In the genomic region with DNA sequence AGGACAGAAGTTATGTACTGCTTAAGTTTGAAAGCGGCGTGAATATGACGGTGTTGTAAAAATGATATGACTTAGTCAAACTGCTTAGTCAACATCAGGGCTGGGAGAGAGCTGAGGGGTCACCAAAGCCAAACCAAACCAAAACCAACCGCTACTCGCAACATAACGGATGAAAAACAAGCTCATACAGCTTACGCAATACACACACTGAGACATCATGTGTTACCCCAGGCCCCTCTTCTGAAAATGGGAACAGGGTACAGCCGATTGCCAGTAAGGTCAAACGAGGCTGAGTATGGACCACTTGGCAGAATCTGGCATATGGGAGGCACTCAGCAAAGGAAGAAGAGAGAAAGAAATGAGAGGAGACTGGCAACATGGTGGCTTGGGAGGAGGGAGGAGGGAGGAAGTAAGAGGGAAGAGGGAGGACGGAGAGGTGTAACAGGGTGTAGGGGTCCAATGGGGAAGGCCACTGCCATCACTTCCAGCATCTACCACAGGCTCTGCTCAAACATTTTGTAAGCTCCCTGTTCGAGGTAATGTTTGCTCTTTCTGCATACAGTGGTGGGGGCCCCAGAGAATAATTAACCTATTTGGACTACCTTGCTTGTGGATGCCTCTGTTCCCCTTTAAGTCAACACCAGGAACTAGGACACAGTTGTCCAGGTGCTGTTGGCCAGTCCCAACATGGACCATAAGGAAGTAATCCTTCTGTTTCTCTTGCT, we compare ENCODE assay signal across 29 mouse cellular contexts. TPM values are rescaled to one million over a fixed set of nuclear protein-coding genes. Genes with fewer than 3 reads are reported as not detected.
DNase-seq lines count a peak whose midpoint lies in the region; ATAC-seq lines count a peak whose summit lies in the region.
"Had no signal": no experiment of that assay in that cellular context is flagged by ENCODE, and none has a peak within 500 bp of the region (broad histone marks: within the 10 kb centered on the region; RNA-seq: fewer than 3 reads in every experiment).

A gene (plus strand): TSS at position 628 of the 725 bp plus-strand sequence.

- peak; percentile 78 for DNase-seq in yolk sac, embryonic 10.5 days (ENCODE audit: low spot score)
- DNase-seq in neural tube, embryonic 10.5 days (ENCODE audit: extremely low spot score, low spot score): no peak
- DNase-seq in urinary bladder, adult 2 months (ENCODE audit: low spot score): no peak
- DNase-seq: cerebellum, adult 8-10 months; cerebellum, postnatal 36 days; gastrocnemius, postnatal 10 days; heart, adult 18-20 months; kidney, adult 2 months; left cerebral cortex, postnatal 4 days; lung, postnatal 14 days; right cerebral cortex, postnatal 14 days; thymus, postnatal 25 days had no signal

- H3K4me3 ChIP-seq in erythroblast, embryonic 14.5 days (replicated peaks): peak within 1 kb of the TSS; percentile 54
- peak within 1 kb of the TSS; percentile 57 for H3K4me3 ChIP-seq in liver, embryonic 16.5 days (ENCODE audit: low read depth, low read length)
- H3K4me3 ChIP-seq: embryonic facial prominence, embryonic 15.5 days; forebrain, embryonic 10.5 days; heart, embryonic 13.5 days; hindbrain, embryonic 13.5 days; limb, embryonic 15.5 days; megakaryocyte, embryonic 14.5 days; midbrain, embryonic 13.5 days; neural tube, embryonic 12.5 days had no signal

- no peak for ATAC-seq in erythroblast, adult 5-6 weeks (replicated peaks; ENCODE audit: low FRiP score, poor library complexity, severe bottlenecking)
- peak; percentile 88 for ATAC-seq in granulocyte monocyte progenitor cell, adult 5-6 weeks (replicated peaks; ENCODE audit: poor library complexity, severe bottlenecking)
- ATAC-seq in liver, embryonic 16.5 days (ENCODE audit: low read depth): peak; percentile 83
- ATAC-seq: forebrain, embryonic 16.5 days; midbrain, embryonic 13.5 days had no signal

- peaks cover 5% of the 10 kb centered on the region for H3K4me1 ChIP-seq in erythroblast, embryonic 14.5 days (ENCODE audit: control insufficient read depth)
- H3K4me1 ChIP-seq in liver, embryonic 16.5 days (ENCODE audit: control insufficient read depth, low read depth, low read length): peaks cover 2% of the 10 kb centered on the region
- H3K4me1 ChIP-seq: embryonic facial prominence, embryonic 15.5 days; heart, embryonic 13.5 days; limb, embryonic 15.5 days; megakaryocyte, embryonic 14.5 days; neural tube, embryonic 12.5 days had no signal

- no peaks in the 10 kb centered on the region; the same call in 1 of the 2 replicates for H3K36me3 ChIP-seq in erythroblast, embryonic 14.5 days (ENCODE audit: control insufficient read depth)
- no peaks in the 10 kb centered on the region for H3K36me3 ChIP-seq in liver, embryonic 16.5 days (ENCODE audit: control insufficient read depth, insufficient read depth)
- H3K36me3 ChIP-seq: embryonic facial prominence, embryonic 15.5 days; forebrain, embryonic 10.5 days; heart, embryonic 13.5 days; hindbrain, embryonic 13.5 days; limb, embryonic 15.5 days; midbrain, embryonic 13.5 days; neural tube, embryonic 12.5 days had no signal

- peak within 1 kb of the TSS; percentile 41 for H3K9ac ChIP-seq in liver, embryonic 16.5 days (ENCODE audit: low read depth, low read length)
- H3K9ac ChIP-seq: embryonic facial prominence, embryonic 15.5 days; heart, embryonic 13.5 days; hindbrain, embryonic 13.5 days; limb, embryonic 15.5 days; midbrain, embryonic 13.5 days; neural tube, embryonic 12.5 days had no signal

- H3K27ac ChIP-seq in liver, embryonic 16.5 days (ENCODE audit: low read length): peak within 1 kb of the TSS; percentile 81
- H3K27ac ChIP-seq: embryonic facial prominence, embryonic 15.5 days; forebrain, embryonic 10.5 days; heart, embryonic 13.5 days; hindbrain, embryonic 13.5 days; kidney, postnatal 0 days; limb, embryonic 15.5 days; midbrain, embryonic 13.5 days; neural tube, embryonic 12.5 days had no signal

- no peak within 1 kb of the TSS for H3K4me2 ChIP-seq in liver, embryonic 16.5 days (ENCODE audit: low read depth, low read length)
- H3K4me2 ChIP-seq: embryonic facial prominence, embryonic 15.5 days; heart, embryonic 13.5 days; hindbrain, embryonic 13.5 days; limb, embryonic 15.5 days; midbrain, embryonic 13.5 days; neural tube, embryonic 12.5 days had no signal

- no peaks in the 10 kb centered on the region for H3K9me3 ChIP-seq in erythroblast, embryonic 14.5 days (ENCODE audit: control insufficient read depth, low read length)
- no peaks in the 10 kb centered on the region for H3K9me3 ChIP-seq in liver, embryonic 16.5 days (replicated peaks; ENCODE audit: control insufficient read depth, low read length)
- H3K9me3 ChIP-seq: embryonic facial prominence, embryonic 15.5 days; forebrain, embryonic 10.5 days; heart, embryonic 13.5 days; hindbrain, embryonic 13.5 days; limb, embryonic 15.5 days; midbrain, embryonic 13.5 days; neural tube, embryonic 12.5 days had no signal

- no peaks in the 10 kb centered on the region; the same call in 1 of the 2 replicates for H3K27me3 ChIP-seq in erythroblast, embryonic 14.5 days (ENCODE audit: control insufficient read depth)
- H3K27me3 ChIP-seq in liver, embryonic 16.5 days (ENCODE audit: control insufficient read depth, insufficient read depth, low read depth, low read length): no peaks in the 10 kb centered on the region
- H3K27me3 ChIP-seq: embryonic facial prominence, embryonic 15.5 days; heart, embryonic 13.5 days; hindbrain, embryonic 13.5 days; limb, embryonic 15.5 days; midbrain, embryonic 13.5 days; neural tube, embryonic 12.5 days had no signal

- 55% methylated on average over 11 of the region's 11 CpGs for WGBS in liver, embryonic 16.5 days (ENCODE audit: insufficient replicate concordance)

RNA-seq across cellular contexts. Expression of the gene that starts here (rescaled TPM):
- 0.23 and 0.27 TPM in 2 replicates for polyA plus RNA-seq in erythroblast, embryonic 14.5 days (2012)
- total RNA-seq in erythroblast, adult 5-6 weeks (2015; ENCODE audit: low replicate concordance): not detected in 2 replicates
- total RNA-seq in erythroblast, adult 5-6 weeks (2017; ENCODE audit: low replicate concordance): not detected in 2 replicates
- total RNA-seq in granulocyte monocyte progenitor cell, adult 5-6 weeks (2014; fragmentation: Nextera tagmentation): not detected in 2 replicates
- total RNA-seq in granulocyte monocyte progenitor cell, adult 5-6 weeks (2017): not detected in 2 replicates
- polyA plus RNA-seq in liver, embryonic 16.5 days (2015; fragmentation: Nextera tagmentation; extraction: Ambion mirVana): 472 and 552 TPM in 2 replicates
- polyA plus RNA-seq in urinary bladder, adult 2 months (2012; rRNA removed): 0.04 TPM in 1 of 2 replicates, not detected in the other
- total RNA-seq: ES-E14; heart, adult 18-20 months; heart, postnatal 25 days; layer of hippocampus, postnatal 10 days had no signal
- polyA plus RNA-seq: embryonic facial prominence, embryonic 15.5 days; forebrain, embryonic 10.5 days; hindbrain, embryonic 13.5 days had no signal

Comparison
In these comparisons a context has a peak if more than half of its experiments do, and no peak if none do; other contexts are left out.
1. RNA of the gene that starts here (polyA plus RNA-seq): 472 to 552 TPM in liver, embryonic 16.5 days; 0.23 to 0.27 TPM in erythroblast, embryonic 14.5 days and 0.04 TPM in urinary bladder, adult 2 months; every median in the first group is over 100 times any median in the second.
2. Peak in ATAC-seq in granulocyte monocyte progenitor cell, adult 5-6 weeks; RNA of the gene not detected or under 1 TPM.